Mouse (Mus musculus): ENCODE measurements around the gene Tra2a.
"Not testable (repeated sequence)": the region's sequence is repeated elsewhere in the genome, so short reads cannot be mapped to it uniquely, and the experiment has no call there.

The Tra2a gene

DNA sequence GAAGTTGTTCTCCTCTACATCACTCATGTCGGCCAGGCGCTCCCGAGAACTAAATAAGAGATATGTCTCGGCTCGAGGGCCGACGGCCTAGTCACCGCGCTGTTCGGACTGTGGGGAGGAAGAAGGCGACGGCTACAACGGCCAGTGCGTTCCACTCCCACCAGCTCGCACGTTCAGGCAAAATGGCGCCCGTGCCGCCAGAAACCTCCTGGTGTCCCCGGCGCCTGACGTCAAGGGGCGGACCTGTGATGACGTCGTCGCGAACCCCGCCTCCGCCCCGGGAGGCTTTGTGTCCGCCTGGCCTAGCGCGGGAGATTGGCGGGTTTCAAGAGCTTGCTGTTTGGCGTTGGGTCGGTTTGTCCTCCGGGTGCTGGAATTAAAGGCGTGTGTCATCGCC lies at the start of gene Tra2a:
Gene Tra2a (minus strand): TSS at position 187 of the 397 bp plus-strand sequence.
- peak; percentile 93 for DNase-seq

DNA sequence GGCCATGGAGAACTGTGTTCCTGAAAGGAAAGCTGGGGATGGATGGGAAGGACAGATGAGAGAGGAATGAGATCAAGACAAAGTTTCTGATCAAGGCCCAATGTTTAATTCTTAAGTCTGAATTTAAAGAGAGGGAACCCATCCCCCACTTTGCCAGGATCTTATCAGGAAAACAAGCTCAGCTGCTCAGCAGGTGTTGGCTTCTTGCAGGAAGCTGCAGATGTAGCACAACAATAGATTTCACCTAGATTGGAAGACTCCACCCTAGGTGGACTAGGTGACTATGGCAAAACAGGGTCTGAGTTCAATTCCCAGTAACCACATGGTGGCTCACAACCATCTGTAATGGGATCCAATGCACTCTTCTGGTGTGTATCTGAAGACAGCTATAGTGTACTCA lies 34.5 kb upstream of the Tra2a start:
- DNase-seq: no peak

DNA sequence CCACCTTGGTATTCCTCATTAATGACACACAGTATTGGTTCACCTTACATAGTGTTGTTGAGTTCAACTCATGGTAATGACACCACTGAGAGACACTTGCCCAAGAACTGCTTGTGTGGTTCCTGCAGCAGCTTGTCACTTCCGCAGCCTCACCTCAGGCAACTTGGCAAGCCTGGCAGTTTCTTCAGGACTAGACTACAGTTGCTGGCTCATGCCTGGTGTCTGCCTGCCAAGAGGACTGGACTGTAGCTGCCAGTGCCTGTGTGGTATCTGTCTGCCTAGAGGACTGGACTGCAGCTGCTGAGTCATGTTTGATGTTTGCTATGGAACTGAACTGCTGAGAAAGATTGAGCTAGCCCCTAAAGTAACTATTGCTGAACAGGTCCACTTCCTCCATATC lies 18.3 kb upstream of the Tra2a start:
- DNase-seq: peak; percentile 62

DNA sequence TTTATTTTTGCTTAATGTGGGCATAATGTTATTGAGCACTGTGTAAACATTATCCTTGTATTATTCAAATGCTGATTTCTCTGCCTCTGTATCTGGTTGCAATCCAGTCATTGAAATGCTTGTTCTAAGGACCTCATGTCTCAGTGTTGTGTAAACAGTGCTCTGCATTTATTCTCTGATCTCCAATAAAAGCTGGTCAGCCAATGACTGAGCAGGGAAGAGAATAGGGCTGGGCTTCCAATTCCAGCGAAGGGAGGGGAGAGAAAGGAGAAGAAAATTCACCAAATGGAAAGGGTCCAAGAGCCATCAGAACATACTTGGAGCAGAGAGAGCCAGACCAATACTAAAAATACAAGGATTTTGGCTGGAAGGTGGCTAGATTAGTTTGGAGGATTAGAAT lies 17.1 kb upstream of the Tra2a start:
- no peak for DNase-seq

DNA sequence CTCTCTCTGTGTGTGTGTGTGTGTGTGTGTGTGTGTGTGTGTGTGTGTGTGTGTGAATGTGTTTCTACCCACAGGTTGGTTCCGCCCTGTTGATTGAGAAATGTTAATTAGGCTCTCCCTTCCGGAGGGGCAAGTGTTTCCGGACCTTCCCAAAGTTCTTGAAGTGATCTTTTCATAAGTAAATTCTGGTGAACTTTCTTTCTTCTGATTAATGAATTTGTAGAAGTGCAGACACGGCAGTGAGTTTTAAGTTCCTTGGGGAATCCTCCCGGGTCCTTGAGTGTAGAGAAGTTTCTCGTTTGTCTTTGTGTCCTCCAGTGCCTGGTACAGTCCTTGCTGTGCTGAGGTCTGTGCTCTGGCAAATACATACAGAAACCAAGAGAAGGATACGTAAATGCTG lies 11.5 kb upstream of the Tra2a start:
- DNase-seq: no peak

DNA sequence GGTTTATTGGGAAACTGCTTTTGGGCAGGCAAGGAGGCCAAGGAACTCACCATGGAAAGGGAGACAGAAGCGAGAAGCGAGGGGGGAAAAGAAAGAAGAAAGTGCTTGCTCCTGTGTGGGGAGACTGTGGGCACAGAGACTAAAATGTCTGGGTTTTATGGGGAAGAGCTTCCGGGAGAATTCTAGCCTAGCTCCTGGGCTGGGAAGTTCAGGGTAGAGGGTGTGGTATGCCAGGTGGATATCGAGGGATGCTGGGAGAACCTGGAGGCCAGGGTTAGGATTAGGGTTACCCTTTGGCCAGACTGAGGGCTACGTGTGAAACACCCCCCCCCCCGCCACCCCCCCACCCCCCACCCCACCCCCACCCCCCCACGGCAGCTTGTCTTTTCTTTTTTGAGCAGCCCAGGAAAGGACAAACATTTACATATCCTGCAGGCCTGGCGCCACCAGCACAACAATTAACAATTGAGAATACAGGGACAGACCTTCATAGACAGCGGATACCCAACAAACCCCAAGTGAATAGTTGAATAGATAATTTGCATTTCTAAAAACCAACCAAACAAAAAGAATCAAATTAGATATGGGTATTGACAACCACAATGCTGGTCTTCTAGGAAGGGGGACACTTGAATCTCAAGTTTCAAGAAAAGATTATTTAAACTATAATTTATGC lies 10.7 kb upstream of the Tra2a start:
- DNase-seq: no peak

DNA sequence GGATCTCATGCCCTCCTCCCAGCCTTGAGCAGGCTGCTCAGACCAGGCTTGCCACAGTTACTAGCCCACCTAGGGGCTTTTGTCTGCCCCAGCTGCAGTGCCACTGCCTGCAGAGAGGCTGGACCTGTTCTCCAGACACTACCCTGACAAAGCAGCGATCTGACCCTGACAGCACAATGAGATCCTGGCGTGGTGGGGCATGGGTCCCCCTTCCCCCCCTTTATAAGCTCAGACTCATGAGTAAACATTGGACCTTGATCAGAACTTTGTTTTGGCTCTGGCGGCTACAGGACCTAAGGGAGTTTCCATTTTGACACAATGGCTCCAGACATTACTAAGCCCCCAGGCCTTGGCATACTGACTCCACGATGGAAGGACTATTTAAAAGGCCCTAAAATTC lies 10.1 kb upstream of the Tra2a start:
- no peak for DNase-seq

DNA sequence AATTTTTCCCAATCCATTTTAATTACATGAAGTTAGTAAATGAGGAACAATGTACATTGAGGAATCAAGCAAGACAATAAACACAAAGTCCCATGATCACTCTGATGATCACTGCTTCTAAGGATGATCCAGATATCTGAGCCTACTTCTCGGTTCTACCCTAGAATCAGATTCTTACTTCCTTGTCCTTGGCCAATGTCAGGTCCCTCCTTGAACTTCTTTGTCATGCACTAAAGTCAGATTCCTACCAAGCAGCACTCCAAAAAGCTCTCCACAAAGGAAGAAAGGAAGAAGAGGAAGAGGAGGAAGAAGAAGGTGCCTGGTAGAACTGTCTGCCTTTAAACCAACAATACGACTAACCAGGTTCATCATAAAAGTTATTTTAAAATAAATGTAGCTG lies 9.0 kb upstream of the Tra2a start:
- no peak for DNase-seq

DNA sequence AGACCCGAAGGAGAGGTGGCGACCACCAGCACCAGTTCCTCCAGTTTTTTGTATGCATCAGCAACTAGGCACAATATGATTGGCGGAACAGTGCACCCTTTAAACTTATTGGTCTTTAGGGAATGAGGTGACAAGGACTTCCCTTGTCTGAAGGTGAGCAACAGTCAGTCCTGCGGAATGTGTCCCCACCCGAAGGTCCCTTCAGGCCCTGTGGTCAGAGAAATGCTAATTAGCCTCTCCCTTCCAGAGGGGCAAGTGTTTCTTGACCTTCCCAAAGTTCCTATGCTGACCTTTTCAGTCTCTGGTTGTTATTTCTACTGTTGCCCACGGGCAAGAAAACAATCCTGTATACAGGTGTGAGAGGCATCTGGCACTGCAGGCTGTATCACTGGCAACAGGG lies 8.0 kb upstream of the Tra2a start:
- no peak for DNase-seq

DNA sequence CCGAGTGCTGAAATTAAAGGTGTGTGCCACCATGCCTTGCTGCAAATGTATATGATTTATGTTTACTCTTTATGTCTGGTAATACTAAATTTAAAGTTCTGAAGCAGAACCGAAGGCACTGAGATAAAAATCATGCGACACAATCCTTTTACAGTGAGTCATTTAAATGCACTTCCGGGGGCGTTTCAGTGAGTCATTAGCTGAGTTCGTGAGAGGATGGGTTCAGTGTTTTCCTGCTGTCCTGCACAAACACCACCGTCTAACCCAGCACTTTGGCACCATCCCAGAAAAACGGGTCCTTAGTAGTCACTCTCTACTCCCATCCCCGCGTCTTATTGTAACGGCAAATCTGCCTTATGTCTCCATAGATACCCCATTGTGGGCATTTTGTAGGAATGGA lies 6.1 kb upstream of the Tra2a start:
- DNase-seq: no peak

DNA sequence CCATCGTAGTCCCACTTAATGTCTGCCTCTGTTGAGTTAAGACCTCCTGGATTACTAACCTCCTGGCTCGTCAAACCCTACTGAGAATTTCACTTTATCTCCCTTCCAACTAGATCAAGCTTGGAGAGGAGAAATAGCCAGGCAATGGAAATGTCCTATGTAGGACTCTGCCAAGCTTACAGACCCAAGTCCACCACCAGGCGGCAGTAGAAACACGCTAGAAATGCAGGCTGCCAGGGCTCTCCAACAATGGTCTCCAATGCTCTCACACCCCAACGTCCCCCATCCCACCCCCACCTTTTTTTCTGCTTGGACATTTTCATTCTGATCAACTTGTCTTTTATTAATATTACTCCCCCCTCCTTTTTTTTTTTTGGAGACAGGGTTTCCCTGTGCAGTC lies 5.4 kb upstream of the Tra2a start:
- peak; percentile 44 for DNase-seq

DNA sequence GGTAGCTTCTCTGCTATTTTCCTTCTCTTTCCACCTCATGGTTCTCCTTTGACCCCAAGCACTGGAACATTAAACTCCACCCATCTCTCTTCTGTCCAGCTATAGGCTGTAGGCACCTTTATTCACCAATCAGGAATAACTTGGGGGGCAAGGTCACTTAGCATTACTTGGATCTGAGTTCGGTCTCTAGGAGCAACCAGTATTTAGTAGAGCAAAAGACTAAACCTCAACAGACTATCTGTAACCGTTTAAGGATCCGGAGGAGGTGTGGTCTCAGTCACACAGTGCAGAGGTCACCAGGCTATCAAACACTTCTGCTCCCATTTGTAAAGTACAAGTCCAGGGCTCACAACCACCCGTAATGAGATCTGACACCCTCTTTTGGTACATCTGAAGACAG lies 3.9 kb upstream of the Tra2a start:
- DNase-seq: no peak

DNA sequence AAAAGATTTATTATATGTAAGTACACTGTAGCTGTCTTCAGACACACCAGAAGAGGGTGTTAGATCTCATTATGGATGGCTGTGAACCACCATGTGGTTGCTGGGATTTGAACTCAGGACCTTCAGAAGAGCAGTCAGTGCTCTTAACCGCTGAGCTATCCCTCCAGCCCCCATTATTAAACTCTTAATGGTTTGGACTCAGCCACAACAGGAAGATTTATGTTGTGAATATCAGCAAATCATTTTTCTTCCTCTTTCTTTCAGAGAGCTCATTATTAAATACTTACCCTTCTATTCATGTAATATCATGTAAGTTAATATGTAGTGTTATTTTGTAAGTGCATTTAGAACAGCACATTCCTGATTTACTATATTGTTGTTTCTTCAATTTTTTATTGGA lies 1.4 kb upstream of the Tra2a start:
- not testable (repeated sequence) for DNase-seq

DNA sequence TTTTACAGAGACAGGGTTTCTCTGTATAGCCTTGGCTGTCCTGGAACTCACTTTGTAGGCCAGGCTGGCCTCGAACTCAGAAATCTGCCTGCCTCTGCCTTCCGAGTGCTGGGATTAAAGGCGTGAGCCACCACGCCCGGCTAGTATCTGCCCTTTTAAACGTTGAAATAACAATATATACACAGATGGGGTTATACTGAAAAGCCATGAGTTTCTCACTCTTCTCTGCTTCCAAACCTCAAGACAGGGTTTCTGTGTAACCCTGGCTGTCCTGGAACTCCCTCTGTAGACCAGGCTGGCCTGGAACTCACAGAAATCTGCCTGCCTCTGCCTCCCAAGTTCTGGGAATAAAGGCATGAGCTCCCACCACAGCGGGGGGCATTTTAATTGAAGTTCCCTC lies 613 bp upstream of the Tra2a start:
- not testable (repeated sequence) for DNase-seq

DNA sequence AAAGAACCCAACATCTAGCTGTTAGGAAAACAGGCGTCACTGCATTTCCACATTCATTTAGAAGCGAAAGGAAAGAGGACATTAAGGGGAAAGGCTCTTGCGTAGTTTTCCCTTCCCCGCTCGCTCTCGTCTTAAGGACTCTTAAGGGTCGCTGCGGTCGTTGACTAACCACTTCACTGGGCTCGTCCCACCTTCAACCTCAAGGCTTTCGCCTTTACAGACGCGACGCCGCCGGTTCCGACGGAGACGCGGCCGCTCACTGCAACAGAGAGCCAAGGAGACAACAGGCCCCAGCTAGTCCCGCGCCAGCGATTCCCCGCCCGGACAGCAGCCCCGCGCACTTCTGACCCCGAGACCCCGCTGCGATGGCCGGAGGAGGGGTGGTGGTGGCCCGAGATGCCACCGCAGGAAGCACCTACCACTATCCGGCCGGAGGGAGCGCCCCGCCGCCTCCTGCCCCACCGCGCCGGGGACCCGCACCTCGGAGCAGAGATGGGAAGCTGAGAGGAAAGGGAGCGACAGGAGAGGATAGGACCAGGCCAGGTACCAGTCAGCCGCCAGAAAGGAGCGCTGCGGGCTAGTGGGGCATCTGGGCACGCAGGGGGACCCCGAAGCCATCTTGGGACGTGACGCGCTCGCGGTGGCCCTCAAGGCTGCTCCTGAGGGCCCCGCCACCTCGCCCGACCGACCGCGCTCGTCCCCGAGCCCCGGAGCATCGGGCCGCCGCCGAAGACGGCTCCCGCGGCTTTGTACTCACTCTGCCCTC lies 569 bp downstream of the Tra2a start:
- no peak for DNase-seq

DNA sequence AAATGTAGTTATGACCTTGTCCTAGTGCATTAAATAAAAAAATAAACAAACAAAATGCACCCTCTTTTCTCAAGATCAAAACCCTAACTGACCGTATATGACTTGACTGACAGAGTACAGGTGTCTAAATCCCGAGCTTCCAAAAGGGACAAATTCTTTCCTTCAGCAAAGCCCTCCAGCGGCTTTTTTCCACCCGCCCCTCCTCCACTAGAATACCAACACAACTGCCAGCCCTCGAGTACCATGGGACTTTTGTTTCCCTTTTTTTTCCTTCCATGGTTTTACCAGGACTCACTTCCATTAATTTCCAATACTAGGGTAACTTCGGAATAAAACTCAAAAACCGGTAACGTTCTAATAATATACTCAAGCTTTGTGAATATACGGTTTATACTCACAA lies 1.4 kb downstream of the Tra2a start:
- DNase-seq: no peak

DNA sequence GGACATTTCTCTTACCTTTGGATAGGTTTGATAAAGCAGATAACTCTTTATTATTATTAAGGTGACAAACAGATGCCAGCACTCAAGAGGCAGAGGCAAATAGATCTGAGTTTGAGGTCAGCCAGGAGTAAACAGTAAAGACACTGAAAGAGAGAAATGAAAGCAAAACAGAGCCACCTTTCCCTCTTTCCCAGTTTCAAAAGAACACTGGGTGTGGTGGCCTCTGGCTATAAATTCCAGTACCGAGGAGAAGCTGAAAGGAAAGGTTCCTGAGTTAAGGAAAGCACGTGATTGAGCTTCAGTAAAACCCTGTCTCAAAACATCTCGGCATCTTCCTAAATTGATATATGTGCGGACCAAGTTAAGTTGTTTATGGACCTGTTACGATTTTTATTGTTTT lies 4.1 kb downstream of the Tra2a start:
- DNase-seq: no peak

DNA sequence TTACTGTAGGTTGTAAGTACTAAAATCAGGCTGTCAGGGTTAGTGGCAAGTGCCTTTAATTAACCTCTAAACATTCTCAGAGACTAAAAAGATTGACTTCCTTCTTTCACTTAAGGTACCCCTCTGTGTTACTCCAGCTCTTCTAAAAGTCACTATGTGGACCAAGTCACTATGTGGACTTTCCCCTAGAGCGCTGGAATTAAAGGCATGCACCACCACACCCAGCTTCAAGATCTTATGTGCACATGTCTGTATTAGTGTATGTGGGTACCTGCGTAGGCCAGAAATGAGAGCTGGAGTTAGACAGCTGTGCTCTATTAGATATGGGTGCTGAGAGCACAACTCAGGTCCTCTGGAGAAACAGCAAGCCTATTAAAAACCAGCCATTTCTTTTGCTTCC lies 6.0 kb downstream of the Tra2a start:
- DNase-seq: no peak

DNA sequence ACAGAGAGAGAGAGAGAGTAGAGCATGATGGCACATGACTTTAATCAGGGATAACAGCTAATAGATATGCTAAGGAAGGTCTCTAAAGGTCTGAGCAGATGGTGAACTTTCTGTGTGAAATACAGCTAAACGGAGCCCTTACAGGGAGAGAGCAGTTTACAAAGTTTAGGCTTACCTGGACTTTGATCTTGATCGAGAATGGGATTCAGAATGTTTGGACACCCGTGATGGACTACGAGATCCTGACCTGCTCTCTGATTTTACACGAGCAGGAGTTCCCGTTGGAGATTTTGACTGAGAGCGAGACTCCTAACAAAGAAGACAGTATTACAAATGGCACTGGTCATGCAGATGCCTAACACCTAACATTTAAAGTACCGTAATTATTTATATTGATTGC lies 11.6 kb downstream of the Tra2a start:
- no peak for DNase-seq

DNA sequence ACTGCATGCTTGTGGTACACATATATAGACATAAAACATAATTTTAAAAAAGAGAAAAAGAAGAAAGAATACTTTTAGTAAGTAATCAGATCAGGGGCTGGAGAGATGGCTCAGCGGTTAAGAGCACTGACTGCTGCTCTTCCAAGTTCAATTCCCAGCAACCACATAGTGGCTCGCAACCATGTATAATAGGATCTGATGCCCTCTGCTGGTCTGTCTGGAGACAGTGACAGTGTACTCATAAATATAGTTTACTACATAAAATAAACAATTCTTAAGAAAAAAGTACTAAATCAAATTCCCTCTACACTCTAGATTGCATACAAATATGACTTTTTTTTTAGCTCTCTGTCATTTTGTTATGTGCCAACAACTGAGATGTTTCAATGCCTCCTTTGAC lies 12.6 kb downstream of the Tra2a start:
- DNase-seq: no peak

DNA sequence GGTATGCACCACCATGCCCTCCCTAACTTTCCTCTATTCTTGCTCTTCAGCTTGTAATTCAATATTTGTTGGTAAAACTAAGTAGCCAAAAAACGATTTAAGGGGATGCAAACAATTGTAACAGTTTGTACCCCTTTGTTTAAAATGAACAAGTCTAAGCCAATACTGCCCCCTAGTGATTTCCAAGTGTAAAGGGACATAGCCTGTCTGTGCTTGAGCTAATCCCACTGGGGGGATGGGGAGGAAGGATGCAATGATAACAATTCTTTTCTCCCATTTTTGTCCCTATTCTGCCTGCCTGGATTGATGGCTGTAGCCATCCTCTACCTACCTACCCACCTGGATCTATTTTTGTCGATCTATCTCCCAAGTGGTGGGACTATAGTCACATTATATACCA lies 16.6 kb downstream of the Tra2a start:
- no peak for DNase-seq

DNA sequence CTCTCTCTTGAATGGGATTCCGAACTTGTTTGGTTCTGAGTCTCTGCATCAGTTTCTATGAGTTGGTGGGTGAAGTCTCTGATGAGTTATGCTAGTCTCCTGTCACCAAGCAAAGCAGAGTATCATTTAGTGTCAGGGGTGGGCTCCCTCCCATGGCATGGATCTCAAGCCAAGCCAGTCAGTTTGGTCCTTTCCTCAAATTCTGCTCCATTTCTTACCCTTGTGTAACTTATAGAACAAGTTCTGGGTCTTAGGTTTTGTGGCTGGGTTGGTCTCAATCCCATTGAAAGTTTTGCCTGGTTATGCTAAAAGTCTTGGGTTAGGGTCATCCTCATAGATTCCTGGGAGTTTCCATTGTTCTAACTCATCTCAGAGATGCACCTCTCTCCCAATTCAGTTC lies 21.5 kb downstream of the Tra2a start:
- DNase-seq: no peak

DNA sequence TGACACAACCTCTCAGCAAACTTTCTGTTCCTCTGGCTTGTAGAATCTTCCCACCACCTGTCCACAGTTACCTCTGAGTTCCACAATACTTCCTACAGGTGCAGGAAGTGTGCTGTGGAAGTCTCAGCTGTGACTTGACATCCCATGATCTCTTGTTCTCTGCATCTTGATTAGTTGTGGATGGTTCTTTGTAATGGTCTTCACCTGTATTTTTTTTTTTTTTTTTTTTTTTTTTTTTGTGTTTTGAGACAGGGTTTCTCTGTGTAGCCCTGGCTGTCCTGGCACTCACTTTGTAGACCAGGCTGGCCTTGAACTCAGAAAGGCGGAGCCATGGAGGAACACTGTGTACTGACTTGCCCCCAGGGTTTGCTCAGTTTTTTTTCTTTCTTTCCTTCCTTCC lies 22.3 kb downstream of the Tra2a start:
- DNase-seq: no peak

DNA sequence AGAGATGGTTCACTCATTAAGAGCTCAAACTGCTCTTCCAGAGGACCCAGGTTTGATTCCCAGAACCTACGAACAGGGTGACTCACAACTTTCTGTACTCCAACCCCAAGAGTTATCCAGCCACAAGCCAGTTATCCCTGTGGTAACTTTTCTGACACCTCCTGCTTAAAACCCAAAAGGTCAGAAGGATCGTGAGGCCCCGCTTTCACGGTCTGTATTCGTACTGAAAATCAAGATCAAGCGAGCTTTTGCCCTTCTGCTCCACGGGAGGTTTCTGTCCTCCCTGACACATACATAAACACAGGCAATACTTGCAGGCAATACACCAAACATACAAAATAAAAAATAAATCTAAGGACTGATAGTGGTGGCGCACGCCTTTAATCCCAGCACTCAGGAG lies 27.5 kb downstream of the Tra2a start:
- DNase-seq: peak; percentile 97

DNA sequence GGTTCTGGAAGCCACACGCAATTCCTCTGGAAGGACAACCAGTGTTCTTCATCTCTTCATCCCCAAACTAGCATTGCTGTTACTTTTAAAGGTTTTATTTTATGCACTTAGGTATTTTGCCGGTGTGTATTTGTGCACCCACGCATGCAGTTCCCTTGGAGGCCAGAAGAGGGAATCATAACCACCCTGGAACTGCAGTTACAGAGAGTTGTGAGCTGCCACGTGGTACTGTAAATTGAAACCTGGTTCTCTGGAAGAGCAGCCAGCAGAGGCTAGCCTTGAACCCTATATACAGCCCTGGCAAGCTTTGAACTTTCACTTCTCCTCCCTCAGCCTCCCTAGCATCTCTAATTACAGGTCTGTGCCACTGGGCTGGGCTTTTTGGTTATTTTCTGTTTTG lies 30.5 kb downstream of the Tra2a start:
- DNase-seq: no peak

Data from kidney, adult 11 months (tissue).